In the genomic region with DNA sequence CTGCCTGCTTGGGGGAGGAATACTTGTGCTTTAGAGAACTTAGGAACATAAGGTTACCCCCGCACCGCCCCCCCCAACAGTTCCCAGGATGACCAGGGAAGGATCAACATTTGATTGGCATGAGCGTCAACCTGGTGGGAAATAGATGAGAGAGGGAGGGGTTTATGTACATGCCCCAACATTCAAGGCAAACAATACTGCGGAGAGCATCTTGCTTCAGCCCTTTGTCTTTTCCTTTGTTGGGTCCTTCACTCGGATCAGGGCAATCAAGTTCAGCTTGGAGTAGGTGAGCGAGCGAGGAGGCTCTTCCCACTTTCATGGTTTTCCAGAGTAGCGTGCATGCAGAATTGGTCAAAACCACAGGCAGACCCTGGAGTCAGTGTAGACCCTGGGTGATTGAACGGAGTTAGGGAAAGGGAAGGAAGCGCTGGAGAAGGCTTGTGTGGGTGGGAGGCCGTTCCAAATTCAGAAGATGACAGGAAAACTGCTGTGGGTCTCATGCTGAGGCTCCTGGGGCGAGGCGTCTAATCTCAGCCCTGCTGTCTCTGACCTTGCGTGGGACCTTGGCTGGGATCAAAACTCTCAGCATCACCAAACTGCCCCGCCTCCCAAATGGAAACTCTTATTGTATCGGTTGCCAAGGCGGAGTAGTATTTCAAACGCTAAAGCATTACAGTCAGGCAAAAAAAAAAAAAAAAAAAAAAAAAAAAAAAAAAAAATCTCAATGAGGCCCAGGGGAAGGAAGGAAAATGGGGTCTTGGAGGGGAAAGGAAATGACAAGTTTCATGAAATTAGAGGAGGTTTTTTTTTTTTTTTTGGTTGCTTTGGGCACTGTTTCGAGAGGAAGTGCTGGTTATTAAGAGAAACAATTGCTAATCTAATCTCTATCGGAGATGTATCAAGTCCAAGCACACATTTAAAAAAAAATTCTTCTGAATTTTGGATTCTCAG, we compare ENCODE assay signal across 8 mouse cellular contexts.
A peak's percentile ranks its signal among the peaks of the same experiment; 100 is the strongest.
DNase-seq lines count a peak whose midpoint lies in the region; ATAC-seq and TF ChIP-seq lines count a peak whose summit lies in the region.

No protein-coding gene starts in this region.

- H3K27ac ChIP-seq in MEL (ENCODE audit: control insufficient read depth, low read depth, low read length), result no peak overlapping the region
- H3K27ac ChIP-seq in brown adipose tissue, adult 24 weeks (replicated peaks; ENCODE audit: low read depth, low read length), result peak overlapping the region; percentile 65
- H3K27ac ChIP-seq in kidney, embryonic 16.5 days (ENCODE audit: low read length), result peak overlapping the region; percentile 32; the same call in 1 of the 2 replicates
- peak overlapping the region; percentile 33 for H3K27ac ChIP-seq in macrophage
- H3K27ac ChIP-seq in stomach, embryonic 15.5 days, result no peak overlapping the region

- no peak overlapping the region for H3K9ac ChIP-seq in MEL (ENCODE audit: control insufficient read depth, low read depth, low read length, poor library complexity, severe bottlenecking)
- H3K9ac ChIP-seq in kidney, embryonic 16.5 days (replicated peaks; ENCODE audit: low read length), result peak overlapping the region; percentile 36; the same call in 1 of the 2 replicates
- no peak overlapping the region for H3K9ac ChIP-seq in stomach, embryonic 15.5 days

- no peak for TF ChIP-seq EP300 in MEL (IDR thresholded peaks at IDR 0.05; ENCODE audit: low read depth in 1 of 2, low read length in 2 of 2)

- no peak for TF ChIP-seq POLR2A in MEL (IDR thresholded peaks at IDR 0.05; ENCODE audit: control insufficient read depth in 1 of 2, insufficient read depth in 1 of 2, low read depth in 1 of 2, low read length in 2 of 2, poor library complexity in 1 of 2)

- WGBS in kidney, embryonic 16.5 days, result 15% methylated on average over 20 of the region's 20 CpGs
- 18% methylated on average over 18 of the region's 20 CpGs for WGBS in macrophage (ENCODE audit: missing documents)
- WGBS in stomach, embryonic 15.5 days, result 20% methylated on average over 20 of the region's 20 CpGs

- peaks cover 0 to 8% of the 10 kb centered on the region in 2 experiments; a peak in 3 of 4 replicates for H3K4me1 ChIP-seq in MEL (ENCODE audit: control insufficient read depth in 1 of 2, insufficient read depth in 2 of 2, low read length in 2 of 2)
- H3K4me1 ChIP-seq in brown adipose tissue, adult 24 weeks (ENCODE audit: control insufficient read depth, insufficient read depth, insufficient read length, low read length), result peaks cover 15% of the 10 kb centered on the region; the same call in 1 of the 2 replicates
- H3K4me1 ChIP-seq in kidney, embryonic 16.5 days (ENCODE audit: insufficient read depth, low read length), result peaks cover 35% of the 10 kb centered on the region
- peaks cover 19% of the 10 kb centered on the region for H3K4me1 ChIP-seq in stomach, embryonic 15.5 days

- H3K79me2 ChIP-seq in MEL (ENCODE audit: control insufficient read depth, insufficient read depth, low read length, poor library complexity), result no peaks in the 10 kb centered on the region
- no peaks in the 10 kb centered on the region for H3K79me2 ChIP-seq in macrophage (ENCODE audit: inconsistent target)

- H3K4me3 ChIP-seq in MEL (ENCODE audit: control insufficient read depth in 1 of 2, insufficient read depth in 1 of 2, low read depth in 2 of 2, low read length in 2 of 2) (no peak overlapping the region), macrophage (ENCODE audit: inconsistent target) (peak overlapping the region; percentile 3; the same call in 1 of the 2 replicates)
- peak overlapping the region; percentile 16; the same call in 1 of the 2 replicates for H3K4me3 ChIP-seq in brown adipose tissue, adult 24 weeks (ENCODE audit: insufficient read depth, low read depth, low read length)
- H3K4me3 ChIP-seq in kidney, embryonic 16.5 days (ENCODE audit: low read length), result peak overlapping the region; percentile 23
- H3K4me3 ChIP-seq in stomach, embryonic 15.5 days (replicated peaks), result peak overlapping the region; percentile 25; the same call in 1 of the 2 replicates

- no peak for TF ChIP-seq CTCF in MEL (IDR thresholded peaks at IDR 0.05 in 2 of 3, conservative IDR thresholded peaks at IDR 0.05 in 1 of 3; ENCODE audit: control insufficient read depth in 1 of 3, insufficient read depth in 1 of 3, low read depth in 2 of 3, low read length in 3 of 3, poor library complexity in 1 of 3, severe bottlenecking in 1 of 3)

- no peak for DNase-seq in MEL (ENCODE audit: low read depth, low spot score)
- DNase-seq in heart, adult 8-10 months (ENCODE audit: low spot score), result peak; percentile 67
- no peak for DNase-seq in layer of hippocampus, adult 9-10 months (ENCODE audit: low spot score)
- DNase-seq in layer of hippocampus, postnatal 10 days (ENCODE audit: low spot score in 2 of 2), result no peak

- H3K27me3 ChIP-seq in MEL (ENCODE audit: control insufficient read depth in 1 of 2, insufficient read depth in 2 of 2, low read length in 2 of 2), result no peaks in the 10 kb centered on the region
- no peaks in the 10 kb centered on the region for H3K27me3 ChIP-seq in kidney, embryonic 16.5 days (ENCODE audit: insufficient read depth, low read length)
- H3K27me3 ChIP-seq in stomach, embryonic 15.5 days (replicated peaks), result no peaks in the 10 kb centered on the region

- H3K36me3 ChIP-seq in MEL (ENCODE audit: control insufficient read depth in 1 of 2, insufficient read depth in 2 of 2, low read length in 2 of 2), result peaks cover 0 to 5% of the 10 kb centered on the region in 2 experiments; a peak in 2 of 4 replicates
- no peaks in the 10 kb centered on the region for H3K36me3 ChIP-seq in kidney, embryonic 16.5 days (ENCODE audit: insufficient read depth, low read length)
- no peaks in the 10 kb centered on the region for H3K36me3 ChIP-seq in macrophage (ENCODE audit: inconsistent target)
- H3K36me3 ChIP-seq in stomach, embryonic 15.5 days, result no peaks in the 10 kb centered on the region

- peak overlapping the region; percentile 51 for H3K4me2 ChIP-seq in kidney, embryonic 16.5 days (replicated peaks; ENCODE audit: low read depth, low read length)
- H3K4me2 ChIP-seq in stomach, embryonic 15.5 days, result peak overlapping the region; percentile 45

- no peak for ATAC-seq in kidney, embryonic 16.5 days (ENCODE audit: low FRiP score, low TSS enrichment)
- ATAC-seq in stomach, embryonic 15.5 days (ENCODE audit: insufficient read depth, low FRiP score, low read depth), result no peak

- no peak for TF ChIP-seq RAD21 in MEL (IDR thresholded peaks at IDR 0.05; ENCODE audit: low read depth, low read length)

- H3K9me3 ChIP-seq in MEL (replicated peaks; ENCODE audit: insufficient read depth, low read length), result no peaks in the 10 kb centered on the region
- no peaks in the 10 kb centered on the region for H3K9me3 ChIP-seq in kidney, embryonic 16.5 days (ENCODE audit: low read length)
- no peaks in the 10 kb centered on the region for H3K9me3 ChIP-seq in stomach, embryonic 15.5 days

TF ChIP-seq in MEL, 35 proteins besides CTCF, POLR2A, EP300 and RAD21:
- TF ChIP-seq RCOR1 (IDR thresholded peaks at IDR 0.05; ENCODE audit: low read depth, low read length) (no peak), ZNF384 (IDR thresholded peaks at IDR 0.05; ENCODE audit: low read depth, low read length) (peak; percentile 67), NELFE (IDR thresholded peaks at IDR 0.05; ENCODE audit: low read depth, low read length) (no peak)

Comparison
In these comparisons a context has a peak if more than half of its experiments do, and no peak if none do; other contexts are left out.
1. H3K27ac ChIP-seq: peak in brown adipose tissue, adult 24 weeks (single experiment), kidney, embryonic 16.5 days (single experiment) and macrophage (single experiment); none in MEL (single experiment) and stomach, embryonic 15.5 days (single experiment).
2. H3K4me3 ChIP-seq: peak in brown adipose tissue, adult 24 weeks (single experiment), kidney, embryonic 16.5 days (single experiment), macrophage (single experiment) and stomach, embryonic 15.5 days (single experiment); none in MEL (0 of 2).